Mouse (Mus musculus): ENCODE results near the gene Zbtb6.

Gene Zbtb6

GRCm38 (mm10) chr2:37442611-37443591 lies at the start of gene Zbtb6, which contains the start of the genes Zbtb26 and Rabgap1:
Zbtb6 (minus strand) TSS chr2:37443171.
Zbtb26 (minus strand) TSS chr2:37443135.
Rabgap1 (plus strand) TSS chr2:37443279.
- peak; percentile 97 for DNase-seq

- no peak for DNase-seq
These were observed 46.0 kb upstream of the Zbtb6 start for GRCm38 (mm10) chr2:37488956-37489355.

GRCm38 (mm10) chr2:37486408-37486807 lies 43.4 kb upstream of the Zbtb6 start:
- no peak for DNase-seq

- DNase-seq: peak; percentile 44 to 57
These were observed 42.4 kb upstream of the Zbtb6 start for GRCm38 (mm10) chr2:37485370-37485769.

- DNase-seq: no peak
These were observed 41.2 kb upstream of the Zbtb6 start for GRCm38 (mm10) chr2:37484165-37484564.

- DNase-seq: no peak
These were observed 37.1 kb upstream of the Zbtb6 start for GRCm38 (mm10) chr2:37480039-37480438.

- DNase-seq: no peak
These were observed 36.6 kb upstream of the Zbtb6 start for GRCm38 (mm10) chr2:37479559-37479958.

- DNase-seq: no peak
These were observed 23.3 kb upstream of the Zbtb6 start for GRCm38 (mm10) chr2:37466266-37466665.

GRCm38 (mm10) chr2:37460707-37461106 lies 17.7 kb upstream of the Zbtb6 start:
- DNase-seq: no peak

- DNase-seq: no peak
These were observed 9.4 kb upstream of the Zbtb6 start for GRCm38 (mm10) chr2:37452376-37452760.

GRCm38 (mm10) chr2:37451667-37452375 lies 8.8 kb upstream of the Zbtb6 start:
- peak; percentile 95 to 97 for DNase-seq

GRCm38 (mm10) chr2:37431609-37432008 lies 11.4 kb downstream of the Zbtb6 start:
- DNase-seq: no peak

GRCm38 (mm10) chr2:37430593-37431464 lies 12.1 kb downstream of the Zbtb6 start:
- peak; percentile 89 to 94 for DNase-seq

GRCm38 (mm10) chr2:37423671-37424070 lies 19.3 kb downstream of the Zbtb6 start:
- no peak for DNase-seq

GRCm38 (mm10) chr2:37422306-37423304 lies 20.4 kb downstream of the Zbtb6 start, which contains the start of gene Rc3h2:
Rc3h2 (minus strand) TSS chr2:37422903.
- DNase-seq: peak; percentile 95 to 97

- no peak for DNase-seq
These were observed 21.1 kb downstream of the Zbtb6 start for GRCm38 (mm10) chr2:37421903-37422302.

- DNase-seq: peak in 1 of 2 experiments; percentile 8
These were observed 47.4 kb downstream of the Zbtb6 start for GRCm38 (mm10) chr2:37395539-37395938.

- DNase-seq: no peak
These were observed 60.0 kb downstream of the Zbtb6 start for GRCm38 (mm10) chr2:37382921-37383320.

- peak; percentile 64 to 80 for DNase-seq
These were observed 62.8 kb downstream of the Zbtb6 start for GRCm38 (mm10) chr2:37380189-37380588.

- no peak for DNase-seq
These were observed 67.0 kb downstream of the Zbtb6 start for GRCm38 (mm10) chr2:37376018-37376417.
